Mouse (Mus musculus): Measurements from ENCODE around the gene Ttyh1. TPM values are rescaled to one million over a fixed set of nuclear protein-coding genes. Genes with fewer than 3 reads are reported as not detected.

Ttyh1 gene
- total RNA-seq, 2 experiments from 2014 or later: 572 to 597 TPM

DNA sequence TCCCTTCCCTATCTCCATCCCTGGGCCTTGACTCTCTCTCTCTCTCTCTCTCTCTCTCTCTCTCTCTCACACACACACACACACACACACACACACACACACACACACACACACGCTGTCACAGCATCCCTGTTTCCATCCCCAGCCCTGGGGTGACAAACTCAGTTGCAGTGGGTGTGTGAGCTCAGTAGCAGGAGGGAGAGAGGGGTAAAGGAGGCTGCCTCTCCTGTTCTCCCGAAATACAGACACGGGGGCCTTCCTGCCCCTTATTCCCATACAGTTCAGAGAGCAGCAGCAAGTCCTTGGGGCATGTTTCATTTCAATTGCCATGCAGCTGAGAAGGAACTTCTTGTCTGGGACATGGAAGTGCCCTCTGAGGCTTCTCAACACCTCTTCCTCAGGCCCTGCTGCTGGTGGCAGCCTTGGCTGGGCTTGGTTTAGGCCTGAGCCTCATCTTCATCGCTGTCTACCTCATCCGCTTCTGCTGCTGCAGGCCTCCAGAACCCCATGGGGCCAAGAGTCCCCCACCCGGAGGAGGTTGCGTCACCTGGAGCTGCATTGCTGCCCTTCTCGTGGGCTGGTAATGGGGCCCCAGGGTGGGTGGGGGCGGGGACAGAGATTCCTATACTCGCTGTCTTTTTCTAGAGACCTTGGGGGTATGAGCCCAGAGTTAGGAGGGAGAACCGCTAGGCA lies 3.0 kb downstream of the Ttyh1 start:
- DNase-seq (ENCODE audit: low spot score in 2 of 2): peak in 1 of 2 experiments; percentile 30

DNA sequence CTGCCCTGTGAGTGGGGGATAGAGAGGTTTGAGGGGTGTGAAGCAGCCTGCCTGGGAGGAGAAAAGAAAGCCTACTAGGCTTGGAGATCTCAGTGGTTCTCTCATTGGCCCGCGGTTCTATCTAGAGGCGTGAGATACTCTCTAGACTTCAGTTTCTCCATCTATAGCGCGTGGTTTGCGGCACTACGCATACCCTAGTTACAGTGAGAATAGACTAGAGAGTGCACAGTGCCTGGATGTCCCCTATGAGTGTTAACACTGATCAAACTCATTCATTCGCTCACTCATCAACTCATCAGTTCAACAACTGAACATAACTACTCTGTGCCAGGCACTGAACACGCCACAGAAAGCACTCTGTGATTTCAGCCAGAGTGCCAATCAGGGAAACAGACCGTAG lies 3.6 kb downstream of the Ttyh1 start:
- peak in 1 of 2 experiments; percentile 49 for DNase-seq (ENCODE audit: low spot score in 2 of 2)

DNA sequence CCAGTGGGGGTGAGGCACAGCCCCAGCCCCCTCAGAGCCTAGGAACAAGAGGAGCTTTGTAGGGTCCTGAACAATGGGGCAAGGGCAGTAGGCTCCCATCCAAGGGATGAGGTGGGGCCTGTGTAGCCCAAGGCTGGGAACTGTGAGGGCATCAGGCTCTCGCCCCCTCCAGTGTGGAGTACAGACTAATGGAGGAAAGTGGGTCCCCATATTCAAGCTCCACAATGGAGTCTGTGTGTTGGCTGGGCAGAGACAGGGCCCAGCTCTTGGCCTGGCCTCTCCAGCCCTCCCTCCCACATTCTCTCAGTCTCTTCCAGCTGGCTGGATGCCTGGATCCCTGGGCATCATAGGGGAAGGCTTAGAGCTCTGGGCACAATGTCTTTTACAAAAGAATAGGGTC lies 4.5 kb downstream of the Ttyh1 start:
- peak; percentile 76 to 83 for DNase-seq (ENCODE audit: low spot score in 2 of 2)

DNA sequence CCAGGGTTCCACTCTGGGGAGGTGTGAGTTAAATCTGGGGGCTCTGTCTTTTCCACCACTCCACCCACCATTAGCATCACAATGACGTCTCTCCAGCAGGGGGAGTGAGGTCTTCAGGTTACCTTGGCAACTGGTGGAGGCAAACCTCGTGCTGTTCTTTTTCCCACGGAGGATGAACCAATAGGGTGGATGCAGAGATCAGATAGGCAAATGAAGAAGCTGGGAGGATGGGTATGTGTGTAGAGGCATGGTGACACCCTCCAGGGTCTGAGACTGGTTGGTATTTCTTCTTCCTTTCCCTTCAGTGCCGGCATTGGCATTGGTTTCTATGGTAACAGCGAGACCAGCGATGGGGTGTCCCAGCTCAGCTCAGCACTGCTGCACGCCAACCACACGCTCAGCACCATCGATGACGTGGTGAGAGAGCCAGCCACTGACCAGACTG lies 5.1 kb downstream of the Ttyh1 start:
- DNase-seq (ENCODE audit: low spot score in 2 of 2): peak; percentile 88 to 92

DNA sequence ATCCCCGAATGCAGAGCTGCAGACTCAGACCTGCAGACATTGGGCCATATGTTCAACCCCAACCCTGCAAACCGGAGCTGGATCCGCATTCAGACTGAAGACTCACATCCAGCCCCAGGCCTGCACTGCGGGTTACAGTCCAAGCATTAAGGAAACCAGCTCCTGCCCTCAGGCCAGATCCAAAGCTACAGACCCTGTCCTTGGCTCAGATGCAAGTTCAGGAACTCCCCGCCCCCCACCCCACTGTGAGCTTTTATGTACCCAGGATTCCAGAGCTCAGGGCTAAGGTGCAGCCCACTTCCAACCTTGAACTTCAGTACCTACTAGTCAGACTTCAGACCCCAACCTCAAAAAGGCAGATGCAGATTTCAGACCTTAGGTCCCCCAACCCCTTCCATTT lies 5.6 kb downstream of the Ttyh1 start:
- DNase-seq (ENCODE audit: low spot score in 2 of 2): no peak

DNA sequence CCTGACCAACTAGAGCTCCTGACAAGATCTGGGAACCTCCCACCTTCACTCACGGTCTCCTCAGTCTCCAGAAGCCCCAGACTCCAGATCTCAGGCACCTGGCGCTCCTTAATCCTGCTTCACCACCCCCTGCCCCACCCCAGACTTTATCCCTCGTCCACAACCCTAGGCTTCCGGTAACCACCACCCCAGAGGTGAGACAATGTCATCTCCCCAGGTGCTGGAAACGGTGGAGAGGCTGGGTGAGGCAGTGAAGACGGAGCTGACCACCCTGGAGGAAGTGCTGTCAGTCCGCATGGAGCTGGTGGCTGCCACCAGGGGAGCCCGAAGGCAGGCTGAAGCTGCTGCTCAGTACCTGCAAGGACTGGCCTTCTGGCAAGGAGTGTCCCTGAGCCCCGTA lies 6.1 kb downstream of the Ttyh1 start:
- peak in 1 of 2 experiments; percentile 5 for DNase-seq (ENCODE audit: low spot score in 2 of 2)

DNA sequence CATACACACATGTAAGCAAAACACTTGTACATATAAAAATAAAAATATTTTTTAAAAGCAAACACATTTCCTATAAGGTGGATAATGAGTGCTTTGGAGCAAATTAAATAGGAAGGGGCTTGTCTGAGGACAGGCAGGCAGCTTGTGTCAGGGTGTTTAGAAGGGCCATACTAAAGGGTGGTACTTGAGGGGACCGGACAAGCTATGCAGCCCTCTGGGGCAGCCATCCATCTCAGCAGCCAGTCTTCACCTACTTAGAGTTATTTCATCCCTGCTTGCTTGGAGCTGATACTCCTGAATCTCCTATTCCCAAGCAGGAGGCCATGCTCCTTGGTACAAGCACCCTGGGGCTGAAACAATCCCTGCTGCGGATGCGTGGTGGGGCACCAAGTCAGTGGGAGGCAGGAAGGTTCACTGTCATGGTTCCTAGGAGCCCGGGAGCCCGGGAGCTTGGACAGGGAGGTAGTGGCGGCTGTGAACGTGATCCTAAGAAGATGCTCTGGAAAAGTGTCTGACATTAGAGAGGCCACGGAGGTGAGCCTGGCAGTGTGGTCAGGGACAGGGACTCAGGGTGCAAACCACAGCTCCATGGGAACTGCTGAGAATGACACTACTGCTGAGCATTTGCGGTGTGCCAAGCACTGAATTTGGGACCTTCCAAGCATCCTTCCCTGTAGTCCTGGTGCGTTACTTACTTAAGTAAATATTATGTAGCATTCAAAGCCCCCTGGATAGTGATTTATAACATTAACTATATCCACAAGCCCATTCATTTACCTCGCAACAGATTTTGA lies 8.0 kb downstream of the Ttyh1 start:
- DNase-seq (ENCODE audit: low spot score in 2 of 2): no peak

DNA sequence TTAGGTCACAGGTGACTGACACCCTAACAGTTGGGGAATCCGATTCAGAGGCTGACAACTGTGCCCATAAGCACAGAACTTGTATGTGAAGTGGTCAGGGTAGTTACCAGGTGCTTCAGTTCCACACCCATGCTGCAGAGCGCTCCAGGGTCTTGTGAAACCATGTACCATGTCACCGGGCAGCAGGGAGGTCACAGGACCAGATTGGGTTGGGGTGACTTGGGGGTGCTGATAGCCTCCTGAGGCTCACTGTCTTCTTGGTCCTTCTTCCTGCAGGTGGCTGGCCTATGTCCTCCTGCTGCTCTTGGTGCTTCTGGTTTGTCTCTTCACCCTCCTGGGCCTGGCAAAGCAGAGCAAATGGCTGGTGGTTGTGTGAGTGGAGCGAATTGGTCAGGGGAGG lies 8.7 kb downstream of the Ttyh1 start:
- no peak for DNase-seq (ENCODE audit: low spot score in 2 of 2)

DNA sequence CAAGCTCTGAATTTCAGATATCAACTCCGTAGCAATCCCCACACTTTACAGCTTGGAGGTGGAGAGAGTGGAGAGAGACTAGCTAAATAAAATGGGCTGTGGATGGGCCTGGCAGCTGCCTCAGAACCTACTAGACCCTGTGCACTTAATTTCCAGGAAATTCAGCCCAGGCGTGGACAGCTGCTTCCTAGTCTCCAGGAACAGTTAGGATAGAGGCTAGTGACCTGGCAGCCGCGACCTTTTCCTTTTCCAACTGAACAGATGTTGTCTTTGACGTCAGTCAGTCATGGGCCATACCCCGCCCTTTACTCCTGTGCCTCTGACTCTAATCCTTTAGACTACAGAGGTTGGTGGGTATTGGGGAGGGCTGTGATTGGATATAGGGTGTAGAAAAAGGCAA lies 9.7 kb downstream of the Ttyh1 start:
- no peak for DNase-seq (ENCODE audit: low spot score in 2 of 2)

DNA sequence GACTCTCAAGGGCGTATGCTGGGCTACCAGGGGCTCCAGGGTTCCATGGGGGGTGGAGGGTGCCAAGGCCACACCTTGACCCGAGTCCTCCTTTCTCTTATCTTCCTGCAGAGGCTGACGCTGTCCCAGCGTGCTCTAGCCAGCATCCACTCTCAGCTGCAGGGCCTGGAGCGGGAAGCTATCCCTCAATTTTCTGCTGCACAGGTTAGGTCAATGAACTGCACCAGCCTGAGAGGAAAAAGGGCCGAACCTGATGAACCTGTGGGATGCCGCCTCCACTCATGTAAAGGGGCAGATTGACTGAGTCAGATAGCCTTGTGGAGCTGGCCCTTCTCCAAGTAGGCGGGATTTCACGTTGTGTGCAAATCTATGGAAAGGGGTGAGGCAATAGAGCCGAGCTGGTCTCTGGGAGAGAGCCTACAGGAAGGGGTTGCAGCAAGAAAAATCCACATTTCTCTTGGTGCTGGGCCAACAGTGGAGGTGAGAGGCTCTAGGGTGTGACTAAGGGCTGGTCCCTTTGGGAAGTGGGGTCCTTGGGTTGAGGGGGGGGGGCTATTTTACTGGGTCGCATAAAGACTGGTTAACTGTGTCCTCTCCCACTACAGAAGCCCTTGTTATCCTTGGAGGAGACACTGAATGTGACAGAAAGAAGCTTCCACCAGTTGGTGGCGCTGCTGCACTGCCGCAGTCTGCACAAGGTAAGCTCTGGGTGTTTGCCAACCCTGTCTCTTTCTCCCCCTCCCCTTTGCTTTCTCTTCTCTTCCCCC lies 11.7 kb downstream of the Ttyh1 start:
- DNase-seq (ENCODE audit: low spot score in 2 of 2): peak in 1 of 2 experiments; percentile 92

DNA sequence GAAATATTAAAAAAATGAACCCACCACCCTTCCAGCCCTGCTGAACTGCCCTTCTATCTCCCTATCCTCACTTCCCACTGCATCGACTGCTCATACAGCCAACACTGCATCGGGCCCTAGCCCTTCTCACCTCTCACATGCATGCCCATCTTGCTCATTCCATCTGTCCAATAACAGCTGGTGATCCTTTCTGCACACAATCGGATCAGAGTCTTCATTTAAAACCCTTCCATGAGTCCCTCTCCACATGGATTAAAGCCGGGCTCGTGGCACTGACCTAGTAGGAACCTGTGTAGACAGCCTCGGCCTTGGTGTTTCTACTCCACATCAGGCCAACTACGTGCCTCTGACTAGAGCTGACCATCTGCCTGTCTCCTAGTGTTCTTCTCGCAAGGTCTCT lies 12.8 kb downstream of the Ttyh1 start:
- DNase-seq (ENCODE audit: low spot score in 2 of 2): no peak

DNA sequence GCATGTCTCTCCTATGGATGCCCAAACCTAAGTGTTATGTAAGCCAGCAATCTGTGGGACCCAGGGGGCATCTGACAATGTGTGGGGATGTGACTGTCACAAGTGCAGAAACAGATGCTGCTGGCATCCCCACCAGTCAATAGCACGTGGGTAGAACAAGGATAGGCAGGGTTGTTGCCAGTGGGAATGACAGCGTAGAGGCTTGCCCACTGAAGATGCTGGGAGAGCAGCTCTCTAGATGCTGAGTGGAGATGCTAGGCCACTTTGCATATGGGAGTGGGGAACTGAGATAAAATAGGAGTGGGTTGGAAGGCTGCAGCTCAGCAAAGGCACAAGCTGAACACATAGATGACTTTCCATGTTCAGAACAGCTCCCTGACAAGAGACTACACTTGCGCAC lies 13.4 kb downstream of the Ttyh1 start:
- DNase-seq (ENCODE audit: low spot score in 2 of 2): peak; percentile 77 to 86

DNA sequence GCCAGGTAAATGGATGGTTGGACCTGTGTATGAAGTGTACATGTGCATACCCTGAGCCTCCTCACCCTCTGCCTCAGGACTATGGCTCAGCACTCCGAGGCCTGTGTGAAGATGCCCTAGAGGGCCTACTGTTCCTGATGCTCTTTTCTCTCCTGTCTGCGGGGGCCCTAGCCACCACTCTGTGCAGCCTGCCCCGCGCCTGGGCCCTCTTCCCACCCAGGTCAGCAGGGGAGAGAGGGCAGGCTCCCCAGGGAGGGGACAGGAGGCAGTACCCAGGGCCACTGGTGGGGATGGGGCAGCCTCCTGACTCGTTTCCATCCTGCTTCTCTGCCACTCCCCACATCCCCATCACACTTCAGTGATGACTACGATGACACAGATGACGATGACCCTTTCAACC lies 13.8 kb downstream of the Ttyh1 start:
- DNase-seq (ENCODE audit: low spot score in 2 of 2): no peak

DNA sequence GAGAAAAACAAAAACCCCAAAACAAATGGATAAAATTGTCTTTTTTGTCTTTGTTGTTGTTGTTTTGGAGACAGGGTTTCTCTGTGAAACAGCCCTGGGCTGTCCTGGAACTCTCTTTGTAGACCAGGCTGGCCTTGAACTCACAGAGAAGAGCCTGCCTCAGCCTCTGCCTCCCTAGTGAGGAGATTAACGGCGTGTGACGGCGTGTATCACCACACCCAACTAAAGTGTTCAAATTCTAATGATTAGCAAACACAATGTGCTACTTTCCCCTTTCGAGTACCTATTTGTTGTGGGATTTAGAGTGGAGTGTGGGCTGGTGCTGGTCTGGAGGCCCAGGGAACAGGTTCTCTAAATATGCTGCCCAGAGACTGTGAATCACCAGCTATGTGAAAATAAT lies 15.7 kb downstream of the Ttyh1 start:
- DNase-seq (ENCODE audit: low spot score in 2 of 2): no peak

DNA sequence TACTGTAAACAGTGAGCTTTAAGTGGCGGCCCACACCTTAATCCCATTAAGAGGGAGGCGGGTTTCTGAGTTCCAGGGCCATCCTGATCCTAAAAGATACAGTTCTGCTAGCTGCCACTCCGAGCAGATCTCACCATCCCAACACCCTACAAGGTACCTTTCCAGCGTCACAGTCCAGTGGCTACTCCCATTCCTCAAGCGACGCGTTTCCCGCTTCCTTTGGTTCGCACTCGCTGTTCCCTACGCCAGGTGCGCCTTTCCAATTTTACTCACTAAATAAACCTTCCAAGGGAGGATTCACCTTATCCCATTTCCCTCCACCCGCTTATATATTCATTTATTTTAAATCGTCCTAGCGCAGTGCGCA lies 17.2 kb downstream of the Ttyh1 start:
- DNase-seq (ENCODE audit: low spot score in 2 of 2): no peak

DNA sequence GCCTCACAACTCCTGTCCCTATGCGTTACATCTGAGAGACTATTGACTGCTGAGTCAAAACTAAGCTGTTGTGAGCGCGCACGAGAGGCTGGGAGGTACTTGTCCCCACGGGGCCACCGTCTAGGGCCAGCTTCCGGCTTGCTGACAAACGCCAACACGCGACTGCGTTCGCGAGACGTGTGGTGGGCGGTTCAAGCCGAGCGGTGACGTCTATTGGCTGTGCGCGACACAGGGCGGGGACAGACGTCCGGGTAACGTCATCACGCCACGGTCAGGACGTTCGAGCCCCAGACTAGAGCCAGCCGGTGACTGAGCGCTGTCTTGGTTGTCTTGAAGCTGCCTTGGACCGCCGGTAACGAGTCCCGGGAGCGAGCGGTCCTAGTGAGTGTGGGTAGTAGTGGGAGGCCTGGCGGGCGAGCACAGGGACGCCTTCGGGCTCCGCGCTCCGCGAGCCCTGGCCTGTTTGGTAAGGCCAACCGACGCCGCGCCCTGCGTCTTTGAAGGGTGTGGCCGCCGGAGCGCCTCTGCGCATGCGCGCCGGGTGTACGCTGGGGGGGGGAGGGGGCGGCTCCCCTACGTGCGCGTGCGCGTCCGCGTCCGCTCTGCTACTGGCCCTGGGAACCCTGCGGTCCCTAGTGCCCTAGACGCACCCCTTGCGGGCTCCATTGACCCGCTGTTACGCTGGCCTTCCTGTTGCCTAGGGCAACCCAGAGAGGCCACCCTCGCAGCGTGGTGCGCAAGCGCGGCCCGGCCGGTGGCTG lies 17.7 kb downstream of the Ttyh1 start, which contains the start of gene Leng8:
TSS of gene Leng8 (plus strand) at position 269 of the 761 bp plus-strand sequence.
- DNase-seq (ENCODE audit: low spot score in 2 of 2): peak; percentile 100

DNA sequence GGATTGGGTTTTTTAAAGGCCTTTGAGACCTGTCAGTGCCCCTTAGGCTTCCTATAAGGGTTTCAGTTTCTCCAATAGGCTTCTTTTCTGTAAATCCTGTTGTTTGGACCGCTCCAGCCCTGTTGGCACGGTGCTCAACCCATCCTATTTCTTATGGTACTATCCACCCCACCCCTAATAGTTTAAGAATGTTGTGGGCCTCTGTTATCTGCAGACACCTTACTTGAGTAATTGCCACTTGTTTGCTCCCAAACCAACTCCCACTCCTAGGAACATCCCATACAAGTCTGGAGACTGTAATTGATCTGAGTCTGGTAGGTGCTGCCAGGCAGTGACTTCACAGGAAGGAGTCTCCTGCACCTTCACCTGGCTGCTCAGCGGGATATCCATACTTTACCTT lies 18.5 kb downstream of the Ttyh1 start:
- DNase-seq (ENCODE audit: low spot score in 2 of 2): no peak

DNA sequence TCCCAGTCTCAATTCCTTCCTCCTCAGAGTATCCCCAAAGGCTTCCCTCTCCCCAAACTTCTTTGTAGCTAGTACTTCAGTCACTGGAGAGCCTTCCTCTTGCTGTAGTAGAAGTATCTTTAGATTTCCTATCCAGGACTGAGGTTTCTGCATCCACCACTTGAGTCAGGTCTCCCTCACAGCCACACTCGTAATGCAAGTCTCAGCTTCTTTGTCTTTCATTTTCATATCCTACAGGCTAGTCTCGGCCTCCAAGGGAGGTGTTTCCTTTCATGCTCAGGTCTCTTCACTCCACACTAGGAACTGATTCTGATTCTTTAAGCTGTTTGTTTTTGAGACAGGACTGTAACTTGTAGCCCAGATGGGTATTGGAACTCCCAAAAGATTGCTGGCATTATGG lies 19.0 kb downstream of the Ttyh1 start:
- DNase-seq (ENCODE audit: low spot score in 2 of 2): no peak

DNA sequence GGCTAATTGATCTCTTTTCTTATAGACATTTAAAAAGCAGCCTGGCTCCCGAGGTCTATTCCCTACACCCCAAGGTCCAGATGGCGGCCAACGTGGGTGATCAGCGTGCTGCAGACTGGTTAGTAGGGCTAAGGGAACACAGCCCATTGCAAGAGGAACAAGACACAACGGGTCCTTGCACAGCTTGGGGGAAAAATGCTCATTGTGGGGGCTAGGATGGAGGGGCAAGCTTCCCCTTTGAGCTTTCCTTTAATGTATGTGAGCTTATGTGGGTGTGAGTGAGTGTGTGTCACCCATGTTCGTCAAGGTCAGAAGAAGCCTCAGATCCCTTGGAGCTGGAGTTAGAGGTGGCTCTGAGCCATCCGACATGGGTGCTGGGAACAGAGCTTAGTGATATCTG lies 19.5 kb downstream of the Ttyh1 start:
- DNase-seq (ENCODE audit: low spot score in 2 of 2): no peak

DNA sequence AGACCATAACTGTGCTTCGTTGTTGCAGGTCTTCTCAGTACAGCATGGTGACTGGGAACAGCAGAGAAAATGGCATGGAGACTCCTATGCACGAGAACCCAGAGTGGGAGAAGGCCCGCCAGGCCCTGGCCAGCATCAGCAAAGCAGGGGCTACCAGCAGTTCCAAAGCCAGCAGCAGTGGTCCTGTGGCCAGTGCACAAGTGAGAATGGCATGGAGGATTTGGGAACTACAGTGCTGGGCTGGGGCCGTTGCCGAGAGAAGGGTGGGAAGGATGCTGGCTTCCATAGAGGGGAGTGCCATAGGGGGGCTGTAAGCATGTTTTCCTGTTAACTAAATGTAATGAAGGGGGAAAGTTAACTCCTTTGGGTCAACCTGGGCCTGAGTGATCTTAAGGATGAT lies 20.2 kb downstream of the Ttyh1 start:
- DNase-seq (ENCODE audit: low spot score in 2 of 2): no peak

DNA sequence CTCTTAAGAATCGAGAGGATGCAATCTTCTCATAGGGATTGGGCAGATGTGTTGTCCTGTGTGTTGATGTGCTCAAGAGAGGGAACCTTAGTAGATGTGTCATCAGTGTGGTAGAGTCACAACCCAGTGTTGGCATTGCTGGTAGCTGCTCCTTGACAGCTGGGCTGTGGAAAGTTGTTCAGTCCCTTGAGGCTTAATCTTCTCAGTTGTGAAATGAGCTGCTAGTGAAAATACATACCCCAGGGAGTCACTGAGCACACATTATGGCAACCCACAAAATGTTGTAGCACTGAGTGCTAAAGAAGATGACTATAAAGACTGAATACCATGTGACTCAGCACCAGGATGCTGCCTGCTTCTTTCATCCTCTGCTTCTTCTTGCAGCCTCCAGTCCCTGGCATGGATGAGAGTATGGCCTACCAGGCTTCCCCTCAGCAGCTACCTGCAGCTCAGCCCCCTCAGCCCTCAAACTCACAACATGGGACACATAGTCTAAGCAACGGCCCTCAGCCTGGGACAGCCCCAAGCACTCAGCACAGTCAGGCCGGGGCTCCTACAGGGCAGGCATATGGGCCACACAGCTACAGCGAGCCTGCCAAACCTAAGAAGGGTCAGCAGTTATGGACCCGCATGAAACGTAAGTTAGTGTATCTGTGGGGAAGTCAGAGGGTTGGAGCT lies 22.6 kb downstream of the Ttyh1 start:
- no peak for DNase-seq (ENCODE audit: low spot score in 2 of 2)
